Mouse (Mus musculus): ENCODE measurements around the gene Nup35. TPM values are rescaled to one million over a fixed set of nuclear protein-coding genes. Genes with fewer than 3 reads are reported as not detected.

The Nup35 gene
- 10 to 100 TPM; 24.3 to 27.1 TPM for total RNA-seq (2021)
- long read RNA-seq, experiment 1, transcript Nup35-201 (9 exons, 1,559 nt) = major isoform, 44 of 53 reads
- long read RNA-seq, experiment 1, partial matches to known transcripts = 3 of 53 reads
- long read RNA-seq, experiment 1, other reads (novel, unspliced or antisense) = 6 of 53 reads
- long read RNA-seq, experiment 2, transcript Nup35-201 (9 exons, 1,559 nt) = major isoform, 10 of 11 reads
- long read RNA-seq, experiment 2, partial matches to known transcripts = 1 of 11 reads
- long read RNA-seq, experiment 2, other reads (novel, unspliced or antisense) = 0 of 11 reads

GRCm38 (mm10) chr2:80616854-80617737 is at the start of gene Nup35, which contains the start of gene Dusp19:
Gene Nup35, plus strand, starts transcription at chr2:80617236.
Gene Dusp19, plus strand, starts transcription at chr2:80617045.
- DNase-seq = peak; percentile 93 to 96

- DNase-seq = no peak
Observed at GRCm38 (mm10) chr2:80567411-80567810, 49.6 kb upstream of the Nup35 start.

GRCm38 (mm10) chr2:80570656-80571055 is 46.4 kb upstream of the Nup35 start:
- DNase-seq = no peak

- DNase-seq = no peak
Observed at GRCm38 (mm10) chr2:80577286-80577685, 39.8 kb upstream of the Nup35 start.

- DNase-seq = no peak
Observed at GRCm38 (mm10) chr2:80579253-80579891, 37.7 kb upstream of the Nup35 start.

DNA sequence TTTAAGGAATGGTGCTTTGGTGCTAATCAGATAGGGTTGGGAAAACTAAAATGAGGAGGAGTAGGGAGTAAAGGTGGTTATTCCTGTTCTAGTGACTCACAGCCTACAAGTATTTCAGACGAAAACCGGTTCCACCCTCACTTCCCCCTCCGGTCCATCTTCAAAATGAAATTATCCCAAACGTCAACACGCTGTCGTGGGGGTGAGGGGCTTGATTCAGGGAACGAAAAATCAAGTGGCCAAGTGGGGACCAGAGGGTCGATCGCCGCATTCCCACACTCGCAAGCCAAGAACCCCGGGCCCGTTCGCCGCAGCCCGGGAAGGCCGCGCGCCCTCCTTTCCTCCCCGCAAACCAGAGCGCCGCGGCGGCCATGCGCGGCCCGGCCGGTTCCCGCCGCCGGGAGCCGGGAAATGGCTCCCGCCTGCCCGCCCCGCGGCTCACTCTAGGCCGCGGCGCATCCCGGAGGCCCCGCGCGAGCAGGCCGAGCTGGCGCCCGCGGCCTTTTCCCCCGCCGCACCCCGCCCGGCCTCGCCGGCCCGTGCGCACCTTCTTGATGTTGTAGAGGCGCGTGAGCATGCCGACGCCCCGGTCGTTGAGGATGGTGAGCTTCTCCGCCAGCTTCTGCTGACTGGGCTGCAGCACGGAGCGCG is 36.6 kb upstream of the Nup35 start:
- DNase-seq = peak; percentile 46 to 63

DNA sequence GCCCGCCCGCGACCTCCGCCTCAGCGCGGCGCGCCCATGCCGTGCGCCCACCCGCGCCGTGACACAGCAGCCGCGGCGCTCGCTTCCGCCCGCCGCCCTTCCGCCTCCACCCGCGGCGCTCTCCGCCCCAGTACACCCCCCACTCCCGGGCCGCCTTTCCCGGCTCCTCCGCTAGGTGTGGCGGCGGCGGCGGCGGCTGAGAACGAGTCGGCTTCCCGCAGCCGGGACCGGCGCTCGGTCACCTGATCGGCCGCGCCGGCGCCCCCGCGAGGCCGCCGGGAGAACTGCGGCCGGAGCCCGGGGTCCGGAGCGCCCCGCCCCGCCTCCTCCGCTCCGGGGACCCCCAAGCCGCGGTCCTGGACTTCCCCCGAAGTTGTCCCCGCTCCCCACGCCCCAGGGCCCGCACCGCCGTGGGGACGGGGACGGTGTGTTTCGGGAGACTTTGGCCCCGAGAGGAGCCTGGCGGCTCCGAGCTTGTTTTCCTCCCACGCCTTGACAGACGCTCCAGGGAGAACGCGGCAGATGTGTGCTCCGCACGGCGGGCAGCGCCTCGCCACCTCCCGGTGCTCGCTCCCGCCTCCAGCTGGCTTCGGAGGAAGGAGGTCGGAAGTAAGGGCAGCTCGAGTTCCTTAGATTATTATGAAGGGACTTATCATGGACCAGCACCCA is 35.9 kb upstream of the Nup35 start, which contains the start of gene Nckap1:
Gene Nckap1, minus strand, starts transcription at position 338 of the 669 bp plus-strand sequence.
- peak; percentile 93 to 95 for DNase-seq

DNA sequence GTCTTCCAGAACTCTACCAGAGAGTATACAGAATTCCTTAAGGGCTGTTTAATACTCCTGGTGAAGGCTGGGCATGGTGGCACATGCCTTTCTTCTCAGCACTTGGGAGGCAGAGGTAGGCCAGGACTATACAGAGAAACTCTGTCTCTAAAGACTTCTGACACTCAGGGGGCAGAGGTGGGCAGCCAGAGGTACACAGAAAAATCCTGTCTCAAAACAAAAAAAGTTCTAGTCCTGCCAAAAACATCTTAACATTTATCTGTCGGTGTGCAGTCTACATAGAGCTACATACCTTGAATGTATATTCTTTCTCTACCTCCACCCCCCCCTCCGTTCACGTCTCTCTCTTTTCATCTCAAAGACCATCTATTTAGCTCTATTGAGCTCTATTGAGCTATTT is 34.7 kb upstream of the Nup35 start:
- no peak for DNase-seq

GRCm38 (mm10) chr2:80594215-80594918 is 22.7 kb upstream of the Nup35 start:
- no peak for DNase-seq

DNA sequence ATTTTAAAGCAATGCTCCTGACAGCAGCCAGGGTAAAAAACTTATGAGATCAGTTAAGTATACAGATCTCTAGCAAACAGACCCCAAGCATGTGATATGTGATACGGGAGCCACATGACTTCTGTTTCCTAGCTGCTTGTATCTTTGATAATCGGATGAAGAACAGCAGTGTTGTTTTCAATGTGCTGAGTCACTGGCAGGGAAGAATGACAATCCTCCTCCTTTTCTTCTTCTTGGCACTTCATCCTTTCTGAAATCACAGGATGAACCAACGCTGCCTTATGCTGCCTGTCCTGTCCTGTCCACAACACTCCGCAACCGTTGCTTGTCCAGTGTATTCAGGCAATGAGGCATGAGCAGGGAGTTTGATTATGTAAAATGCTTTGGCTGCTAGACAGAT is 20.1 kb upstream of the Nup35 start:
- DNase-seq = no peak

DNA sequence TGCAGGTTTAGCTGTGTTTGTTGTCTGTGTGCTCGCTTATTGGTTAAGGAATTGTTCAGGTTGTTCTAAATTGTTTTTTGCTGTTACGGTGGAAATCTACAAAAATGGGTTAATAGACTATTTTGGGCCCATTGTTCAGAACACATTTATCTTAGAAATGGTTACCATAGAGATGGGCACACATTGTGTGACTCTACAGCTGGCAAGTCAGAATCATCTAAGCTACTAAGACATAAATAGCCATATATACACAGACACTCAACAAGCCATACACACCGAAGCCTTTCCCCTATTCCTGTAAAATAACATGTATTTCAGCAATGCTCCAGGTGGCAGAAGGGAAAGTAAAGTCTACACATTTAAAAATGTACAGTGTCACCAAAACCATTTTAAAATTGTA is 17.2 kb upstream of the Nup35 start:
- no peak for DNase-seq

- DNase-seq = no peak
Observed at GRCm38 (mm10) chr2:80600611-80601010, 16.4 kb upstream of the Nup35 start.

- no peak for DNase-seq
Observed at GRCm38 (mm10) chr2:80602756-80603155, 14.3 kb upstream of the Nup35 start.

GRCm38 (mm10) chr2:80603771-80604426 is 13.1 kb upstream of the Nup35 start:
- no peak for DNase-seq

GRCm38 (mm10) chr2:80612286-80612685 is 4.8 kb upstream of the Nup35 start:
- DNase-seq = no peak

DNA sequence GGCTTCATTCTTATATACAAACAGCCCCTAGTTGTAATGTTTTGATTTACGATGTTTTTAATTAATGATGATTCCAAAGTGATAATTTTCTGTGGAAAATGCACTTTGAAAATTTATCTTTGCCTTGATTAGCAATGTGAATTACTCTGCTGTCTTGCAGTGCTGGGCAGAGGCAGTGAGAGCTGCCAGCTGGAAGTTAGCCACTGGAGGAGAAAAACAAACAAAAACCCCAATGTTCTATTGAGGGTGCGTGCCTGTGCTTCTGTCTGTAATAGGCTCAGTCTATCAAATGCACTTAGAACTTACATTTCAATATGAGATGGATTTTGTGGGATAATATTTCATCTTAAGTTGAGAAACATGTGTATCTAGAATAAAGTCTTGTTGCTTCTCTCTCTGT is 4.2 kb upstream of the Nup35 start:
- DNase-seq = no peak

DNA sequence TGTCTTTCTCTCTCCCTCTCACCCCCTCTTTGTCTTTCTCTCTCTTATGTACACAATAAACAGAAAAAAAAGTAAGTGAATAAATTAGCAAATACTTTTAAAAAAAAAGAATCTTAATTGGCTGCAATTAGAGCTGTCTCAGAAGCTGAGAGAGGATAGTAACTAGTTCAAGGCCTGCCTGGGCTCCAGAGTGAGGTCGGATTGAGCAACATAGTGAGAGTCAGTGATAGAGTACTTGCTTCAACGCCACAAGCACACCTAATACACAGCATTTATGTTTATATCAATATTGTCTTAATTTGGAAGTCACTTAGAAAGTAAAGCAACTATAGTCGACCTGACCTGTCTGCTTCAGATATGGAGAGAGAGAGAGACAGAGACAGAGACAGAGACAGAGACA is 2.0 kb downstream of the Nup35 start:
- DNase-seq = peak; percentile 9 to 22

- DNase-seq = no peak
Observed at GRCm38 (mm10) chr2:80621921-80622320, 4.9 kb downstream of the Nup35 start.

GRCm38 (mm10) chr2:80624523-80624922 is 7.5 kb downstream of the Nup35 start:
- no peak for DNase-seq

DNA sequence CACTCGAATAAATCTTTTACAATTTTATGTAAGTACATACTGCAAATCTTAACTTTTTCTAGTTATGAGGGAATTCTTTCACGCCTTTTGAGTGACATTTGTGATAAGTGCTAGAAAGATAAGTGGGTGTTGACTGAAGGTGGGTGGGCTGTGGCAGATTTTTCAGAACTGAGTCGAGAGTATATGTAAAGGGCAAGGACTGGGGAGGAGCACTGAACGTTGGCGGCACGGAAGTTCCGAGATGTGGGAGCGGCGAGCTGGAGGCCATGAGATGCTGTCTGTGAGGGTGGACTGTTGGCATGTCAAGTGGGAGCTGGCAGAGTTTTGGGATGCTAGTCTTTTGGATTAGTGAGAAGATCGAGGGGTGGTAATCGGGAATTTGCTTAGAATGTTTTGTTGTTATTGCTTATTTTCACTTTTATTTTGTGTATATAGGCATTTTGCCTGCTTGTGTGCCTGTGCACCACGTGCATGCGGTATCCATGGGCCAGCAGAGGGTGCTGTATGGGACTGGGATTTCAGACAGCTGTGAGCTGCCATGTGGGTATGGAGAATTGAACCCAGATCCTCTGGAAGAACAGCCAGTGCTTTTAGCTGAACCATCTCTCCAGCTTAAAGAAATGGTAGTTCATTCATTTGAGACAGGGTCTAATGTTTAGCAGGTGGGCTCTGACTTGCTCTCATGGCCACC is 15.4 kb downstream of the Nup35 start:
- DNase-seq = no peak
